In genomic region chr7:144798471-144798870, GRCm38 (mm10) we compare ENCODE assay signal across 9 mouse cellular contexts. TPM values are rescaled to one million over a fixed set of nuclear protein-coding genes. Genes with fewer than 3 reads are reported as not detected.
DNase-seq lines count a peak whose midpoint lies in the region; ATAC-seq and TF ChIP-seq lines count a peak whose summit lies in the region.
"Had no signal": no experiment of that assay in that cellular context is flagged by ENCODE, and none has a peak within 500 bp of the region (broad histone marks: within the 10 kb centered on the region; RNA-seq: fewer than 3 reads in every experiment).

No protein-coding gene starts in this region.

- no peaks in the 10 kb centered on the region for H3K9me3 ChIP-seq in lung, embryonic 14.5 days (ENCODE audit: low read depth, low read length)
- no peaks in the 10 kb centered on the region for H3K9me3 ChIP-seq in hindbrain, embryonic 11.5 days (ENCODE audit: control insufficient read depth, low read length)
- no peaks in the 10 kb centered on the region for H3K9me3 ChIP-seq in liver, embryonic 14.5 days (ENCODE audit: control insufficient read depth, low read length)

- H3K36me3 ChIP-seq in lung, embryonic 14.5 days (ENCODE audit: insufficient read depth): no peaks in the 10 kb centered on the region
- H3K36me3 ChIP-seq in hindbrain, embryonic 11.5 days (ENCODE audit: control insufficient read depth, insufficient read depth, low read length): no peaks in the 10 kb centered on the region
- H3K36me3 ChIP-seq in liver, embryonic 14.5 days (replicated peaks; ENCODE audit: control insufficient read depth, insufficient read depth, low read depth): no peaks in the 10 kb centered on the region

- no peak overlapping the region for H3K4me2 ChIP-seq in lung, embryonic 14.5 days
- H3K4me2 ChIP-seq in hindbrain, embryonic 11.5 days (replicated peaks; ENCODE audit: low read depth, low read length): no peak overlapping the region
- H3K4me2 ChIP-seq in liver, embryonic 14.5 days (ENCODE audit: low read depth): no peak overlapping the region

- peak; percentile 75 for TF ChIP-seq CTCF in lung, embryonic 14.5 days (IDR thresholded peaks at IDR 0.05; ENCODE audit: low read depth)
- peak; percentile 76 for TF ChIP-seq CTCF in liver, embryonic 14.5 days (IDR thresholded peaks at IDR 0.05; ENCODE audit: low read depth)

- WGBS in lung, embryonic 14.5 days: 33% methylated on average over 1 of the region's 1 CpGs
- 35% methylated on average over 1 of the region's 1 CpGs for WGBS in hindbrain, embryonic 11.5 days
- 15% methylated on average over 1 of the region's 1 CpGs for WGBS in liver, embryonic 14.5 days (ENCODE audit: insufficient replicate concordance)

- no peak for ATAC-seq in lung, embryonic 14.5 days (ENCODE audit: insufficient read depth)
- no peak for ATAC-seq in hindbrain, embryonic 11.5 days (ENCODE audit: low FRiP score)
- ATAC-seq in liver, embryonic 14.5 days (ENCODE audit: insufficient read depth): no peak
- ATAC-seq in megakaryocyte, adult 5-6 weeks (ENCODE audit: poor library complexity, severe bottlenecking): no peak

- peak; percentile 81 for DNase-seq in lung, embryonic 14.5 days
- no peak for DNase-seq in lung, adult 18-20 months
- peak; percentile 21 to 46 for DNase-seq in cerebellum, postnatal 25 days
- DNase-seq in hindbrain, embryonic 11.5 days (ENCODE audit: low spot score): peak; percentile 69
- no peak for DNase-seq in liver, embryonic 14.5 days (ENCODE audit: low read depth in 3 of 3, low spot score in 3 of 3)
- peak; percentile 19 for DNase-seq in right cerebral cortex, postnatal 25 days

- H3K4me3 ChIP-seq in lung, embryonic 14.5 days (ENCODE audit: low read depth, low read length): no peak overlapping the region
- no peak overlapping the region for H3K4me3 ChIP-seq in hindbrain, embryonic 11.5 days (ENCODE audit: low read depth, low read length)
- no peak overlapping the region for H3K4me3 ChIP-seq in liver, embryonic 14.5 days (ENCODE audit: insufficient read depth in 1 of 2, low read depth in 2 of 2, low read length in 2 of 2)
- H3K4me3 ChIP-seq: erythroblast, embryonic 14.5 days had no signal

- no peak overlapping the region for H3K27ac ChIP-seq in lung, embryonic 14.5 days (ENCODE audit: low read depth)
- H3K27ac ChIP-seq in hindbrain, embryonic 11.5 days (ENCODE audit: low read depth, low read length): no peak overlapping the region
- H3K27ac ChIP-seq in liver, embryonic 14.5 days: no peak overlapping the region

- no peaks in the 10 kb centered on the region for H3K27me3 ChIP-seq in lung, embryonic 14.5 days (ENCODE audit: insufficient read depth, low read length)
- H3K27me3 ChIP-seq in hindbrain, embryonic 11.5 days (ENCODE audit: control insufficient read depth, insufficient read depth, low read length): no peaks in the 10 kb centered on the region
- no peaks in the 10 kb centered on the region; the same call in 1 of the 2 replicates for H3K27me3 ChIP-seq in liver, embryonic 14.5 days (ENCODE audit: control insufficient read depth, insufficient read depth, low read length)

- no peaks in the 10 kb centered on the region for H3K4me1 ChIP-seq in lung, embryonic 14.5 days (ENCODE audit: insufficient read depth)
- H3K4me1 ChIP-seq in hindbrain, embryonic 11.5 days (replicated peaks; ENCODE audit: control insufficient read depth, insufficient read depth, low read length): no peaks in the 10 kb centered on the region
- H3K4me1 ChIP-seq in liver, embryonic 14.5 days (replicated peaks; ENCODE audit: control insufficient read depth in 2 of 2, insufficient read depth in 2 of 2, low read length in 1 of 2): no peaks in the 10 kb centered on the region

- no peak for TF ChIP-seq EP300 in liver, embryonic 14.5 days (IDR thresholded peaks at IDR 0.05; ENCODE audit: low read depth)

- H3K9ac ChIP-seq in lung, embryonic 14.5 days: no peak overlapping the region
- no peak overlapping the region for H3K9ac ChIP-seq in hindbrain, embryonic 11.5 days (ENCODE audit: low read depth, low read length)
- H3K9ac ChIP-seq in liver, embryonic 14.5 days (replicated peaks): no peak overlapping the region

RNA-seq across cellular contexts. Expression of gene Fgf3, which starts 39.4 kb away (rescaled TPM):
- not detected in 2 replicates for polyA plus RNA-seq in lung, embryonic 14.5 days (2014; fragmentation: Nextera tagmentation; extraction: Ambion mirVana)
- polyA plus RNA-seq in hindbrain, embryonic 11.5 days (2014; fragmentation: Nextera tagmentation; extraction: Ambion mirVana): 0.59 and 1.1 TPM in 2 replicates
- 0.10 TPM in 2 replicates for polyA plus RNA-seq in liver, embryonic 14.5 days (2012; rRNA removed)
- 0.10 and 0.13 TPM in 2 replicates for polyA plus RNA-seq in liver, embryonic 14.5 days (2014; fragmentation: Nextera tagmentation; extraction: Ambion mirVana)
- total RNA-seq in megakaryocyte, adult 5-6 weeks (2015): 0.66 and 0.96 TPM in 2 replicates
- total RNA-seq in megakaryocyte, adult 5-6 weeks (2017): 0.20 and 0.51 TPM in 2 replicates
- polyA plus RNA-seq: lung, embryonic 16.5 days had no signal

RNA-seq across cellular contexts. Expression of gene Ano1, which starts 46.7 kb away (rescaled TPM):
- 64.8 and 71.5 TPM in 2 replicates for polyA plus RNA-seq in lung, embryonic 14.5 days (2014; fragmentation: Nextera tagmentation; extraction: Ambion mirVana)
- polyA plus RNA-seq in hindbrain, embryonic 11.5 days (2014; fragmentation: Nextera tagmentation; extraction: Ambion mirVana): 6.2 and 7.1 TPM in 2 replicates
- polyA plus RNA-seq in liver, embryonic 14.5 days (2012; rRNA removed): 1.5 and 1.6 TPM in 2 replicates
- polyA plus RNA-seq in liver, embryonic 14.5 days (2014; fragmentation: Nextera tagmentation; extraction: Ambion mirVana): 1.4 and 2.1 TPM in 2 replicates
- total RNA-seq in megakaryocyte, adult 5-6 weeks (2015): not detected in 2 replicates
- 0.33 TPM in 1 of 2 replicates, not detected in the other for total RNA-seq in megakaryocyte, adult 5-6 weeks (2017)

RNA-seq across cellular contexts. Expression of gene Fgf4, which starts 48.7 kb away (rescaled TPM):
- polyA plus RNA-seq in lung, embryonic 14.5 days (2014; fragmentation: Nextera tagmentation; extraction: Ambion mirVana): not detected in 2 replicates
- polyA plus RNA-seq in hindbrain, embryonic 11.5 days (2014; fragmentation: Nextera tagmentation; extraction: Ambion mirVana): 0.04 TPM in 1 of 2 replicates, not detected in the other
- polyA plus RNA-seq in liver, embryonic 14.5 days (2012; rRNA removed): not detected in 2 replicates
- polyA plus RNA-seq in liver, embryonic 14.5 days (2014; fragmentation: Nextera tagmentation; extraction: Ambion mirVana): not detected in 2 replicates
- not detected in 2 replicates for total RNA-seq in megakaryocyte, adult 5-6 weeks (2015)
- not detected in 2 replicates for total RNA-seq in megakaryocyte, adult 5-6 weeks (2017)
- polyA plus RNA-seq: erythroblast, embryonic 14.5 days; lung, embryonic 16.5 days had no signal

Comparison
In these comparisons a context has a peak if more than half of its experiments do, and no peak if none do; other contexts are left out.
1. DNase-seq: peak in lung, embryonic 14.5 days (single experiment), cerebellum, postnatal 25 days (2 of 2), hindbrain, embryonic 11.5 days (single experiment) and right cerebral cortex, postnatal 25 days (single experiment); none in lung, adult 18-20 months (0 of 2) and liver, embryonic 14.5 days (0 of 3).